Mouse (Mus musculus): ENCODE measurements around the gene Dnpep. TPM values are rescaled to one million over a fixed set of nuclear protein-coding genes. Genes with fewer than 3 reads are reported as not detected.

Dnpep gene
- polyA plus RNA-seq, 1 experiment from 2014 or later: 108 TPM

DNA sequence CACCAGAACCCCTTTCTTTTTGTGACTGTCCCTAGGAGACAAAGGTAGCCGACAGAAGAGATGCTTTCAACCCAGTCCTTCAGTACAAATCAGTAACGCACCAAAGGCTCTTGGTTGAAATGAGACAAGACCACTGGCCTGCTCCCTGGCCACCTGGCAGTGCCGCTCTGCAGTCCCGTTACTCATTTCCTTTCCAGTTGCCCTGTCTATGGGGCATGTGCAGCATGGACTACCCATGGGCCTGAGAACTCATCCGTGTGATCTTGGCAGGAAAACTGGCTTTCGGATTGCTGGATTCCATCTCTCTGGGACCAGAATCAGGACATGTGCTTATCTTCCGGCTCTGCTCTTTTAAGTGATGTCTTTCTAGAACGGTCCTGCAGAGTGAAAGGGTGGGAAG is 26.5 kb downstream of the Dnpep start:
- WGBS: 73% methylated on average over 8 of the region's 8 CpGs
- no peak for ATAC-seq (replicated peaks; ENCODE audit: insufficient number of reproducible peaks, insufficient read depth, low FRiP score, low read depth)
- no peaks in the 10 kb centered on the region for H3K9me3 ChIP-seq (replicated peaks)

DNA sequence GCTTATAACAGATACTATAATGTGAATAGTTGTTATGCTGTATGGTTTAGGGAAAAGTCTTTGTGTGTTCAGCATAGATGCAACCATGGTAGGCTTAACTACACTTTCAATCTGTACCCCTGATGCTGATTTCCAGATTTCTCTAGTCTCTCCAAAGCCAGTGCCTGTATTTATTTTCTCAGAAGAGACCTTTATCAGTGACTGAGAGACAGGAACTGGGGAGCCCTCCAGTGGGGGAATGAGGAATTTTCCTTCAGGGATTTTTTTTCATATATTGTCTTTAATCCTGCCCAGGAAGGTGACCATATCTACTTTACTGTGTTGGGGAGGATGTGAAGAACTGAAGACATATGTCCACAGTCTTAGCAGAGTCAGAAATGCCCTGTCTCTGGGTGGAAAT is 27.2 kb downstream of the Dnpep start:
- Histone ChIP-seq H3K36me3 (no peaks in the 10 kb centered on the region), H3K27me3 (peaks cover 4% of the 10 kb centered on the region; the same call in 1 of the 2 replicates), H3K4me2 (no peak overlapping the region), H3K9ac (no peak overlapping the region), H3K9me3 (replicated peaks) (no peaks in the 10 kb centered on the region), H3K27ac (no peak overlapping the region), H3K4me3 (no peak overlapping the region), H3K4me1 (replicated peaks) (peaks cover 11% of the 10 kb centered on the region)
- ATAC-seq (replicated peaks; ENCODE audit: insufficient number of reproducible peaks, insufficient read depth, low FRiP score, low read depth): no peak

More for the DNA sequence above, 26.5 kb downstream of the Dnpep start:
- no peak overlapping the region for H3K4me2 ChIP-seq
- H3K9ac ChIP-seq: no peak overlapping the region
- H3K36me3 ChIP-seq: no peaks in the 10 kb centered on the region
- H3K4me1 ChIP-seq (replicated peaks): peaks cover 11% of the 10 kb centered on the region
- H3K4me3 ChIP-seq: no peak overlapping the region
- no peak overlapping the region for H3K27ac ChIP-seq
- peaks cover 4% of the 10 kb centered on the region; the same call in 1 of the 2 replicates for H3K27me3 ChIP-seq

DNA sequence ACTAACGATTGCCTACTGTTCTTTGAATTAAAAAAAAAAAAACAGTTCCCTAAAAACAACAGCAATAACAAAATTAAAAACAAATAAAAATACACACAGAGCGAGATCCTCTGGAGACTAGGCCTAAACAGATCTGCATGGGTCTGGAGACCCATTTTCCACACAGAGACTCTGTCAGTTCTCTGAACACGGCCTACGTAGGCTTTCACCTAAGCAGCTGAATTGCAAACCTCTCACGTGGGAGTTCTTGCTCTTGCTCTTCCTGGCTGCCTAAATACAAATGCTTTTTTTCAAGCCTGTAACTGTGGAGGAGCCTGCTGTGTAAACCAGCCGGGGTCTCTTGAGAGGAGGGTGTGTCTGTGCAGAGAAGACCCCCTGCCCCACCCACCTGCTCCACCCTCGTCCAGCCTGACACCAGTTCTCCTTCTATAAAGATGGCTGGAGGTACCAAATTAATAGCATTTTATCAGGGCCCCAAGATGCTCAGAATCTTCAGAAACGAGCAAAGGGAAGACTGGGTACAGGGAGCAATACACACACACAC is 27.8 kb downstream of the Dnpep start:
- H3K4me1 ChIP-seq (replicated peaks): peaks cover 11% of the 10 kb centered on the region
- ATAC-seq (replicated peaks; ENCODE audit: insufficient number of reproducible peaks, insufficient read depth, low FRiP score, low read depth): no peak
- peaks cover 4% of the 10 kb centered on the region; the same call in 1 of the 2 replicates for H3K27me3 ChIP-seq
- H3K4me3 ChIP-seq: no peak overlapping the region
- H3K9ac ChIP-seq: no peak overlapping the region
- H3K9me3 ChIP-seq (replicated peaks): no peaks in the 10 kb centered on the region
- WGBS: 58% methylated on average over 8 of the region's 8 CpGs
- no peak overlapping the region for H3K4me2 ChIP-seq
- H3K27ac ChIP-seq: no peak overlapping the region
- H3K36me3 ChIP-seq: no peaks in the 10 kb centered on the region

DNA sequence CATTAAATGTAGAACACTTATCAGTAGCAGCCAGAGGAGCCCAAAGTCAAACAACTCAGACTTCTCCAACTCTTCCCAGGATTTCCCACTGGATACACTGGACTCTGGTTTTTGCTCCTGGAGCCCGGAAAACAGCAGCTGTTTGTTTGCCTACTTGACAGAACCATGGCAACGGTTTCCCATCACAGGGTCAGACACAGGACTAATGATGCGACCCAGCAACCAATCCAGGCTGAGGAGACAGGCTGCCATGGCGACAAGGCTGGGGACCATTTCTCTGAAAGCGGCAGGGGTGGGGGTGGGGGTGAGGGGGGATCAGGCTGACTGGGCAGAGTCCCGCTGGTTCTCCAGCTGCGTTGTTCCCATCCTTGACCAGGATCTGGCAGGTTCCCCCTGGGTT is 28.4 kb downstream of the Dnpep start:
- H3K4me2 ChIP-seq: no peak overlapping the region
- peaks cover 11% of the 10 kb centered on the region for H3K4me1 ChIP-seq (replicated peaks)
- peaks cover 4% of the 10 kb centered on the region; the same call in 1 of the 2 replicates for H3K27me3 ChIP-seq
- H3K9me3 ChIP-seq (replicated peaks): no peaks in the 10 kb centered on the region
- H3K4me3 ChIP-seq: no peak overlapping the region
- H3K27ac ChIP-seq: no peak overlapping the region
- WGBS: 20% methylated on average over 7 of the region's 7 CpGs
- no peak overlapping the region for H3K9ac ChIP-seq
- no peaks in the 10 kb centered on the region for H3K36me3 ChIP-seq
- ATAC-seq (replicated peaks; ENCODE audit: insufficient number of reproducible peaks, insufficient read depth, low FRiP score, low read depth): no peak

DNA sequence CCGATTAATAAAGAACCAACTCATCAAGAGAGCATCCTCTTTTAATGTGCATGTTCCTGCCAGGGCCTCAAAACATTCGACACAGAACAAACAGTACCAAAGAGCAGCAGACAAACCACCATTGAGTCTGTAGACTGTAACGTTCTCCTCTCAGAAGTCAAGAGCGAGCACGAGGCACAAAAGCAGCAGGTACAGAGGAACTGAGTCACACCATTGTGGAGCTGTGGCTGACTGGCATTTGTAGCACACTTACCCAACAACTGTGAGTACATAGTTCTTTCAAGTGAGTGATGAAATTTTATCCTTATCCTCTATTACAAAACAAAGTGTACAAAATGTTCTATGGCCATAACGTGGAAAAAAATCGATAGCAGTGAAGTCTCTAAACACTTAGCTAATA is 32.9 kb downstream of the Dnpep start:
- H3K4me2 ChIP-seq: no peak overlapping the region
- H3K9ac ChIP-seq: no peak overlapping the region
- no peak for ATAC-seq (replicated peaks; ENCODE audit: insufficient number of reproducible peaks, insufficient read depth, low FRiP score, low read depth)
- H3K9me3 ChIP-seq (replicated peaks): no peaks in the 10 kb centered on the region
- H3K4me1 ChIP-seq (replicated peaks): no peaks in the 10 kb centered on the region
- WGBS: 78% methylated on average over 7 of the region's 7 CpGs
- no peak overlapping the region for H3K4me3 ChIP-seq
- peaks cover 6% of the 10 kb centered on the region for H3K27me3 ChIP-seq
- H3K36me3 ChIP-seq: no peaks in the 10 kb centered on the region
- H3K27ac ChIP-seq: no peak overlapping the region

DNA sequence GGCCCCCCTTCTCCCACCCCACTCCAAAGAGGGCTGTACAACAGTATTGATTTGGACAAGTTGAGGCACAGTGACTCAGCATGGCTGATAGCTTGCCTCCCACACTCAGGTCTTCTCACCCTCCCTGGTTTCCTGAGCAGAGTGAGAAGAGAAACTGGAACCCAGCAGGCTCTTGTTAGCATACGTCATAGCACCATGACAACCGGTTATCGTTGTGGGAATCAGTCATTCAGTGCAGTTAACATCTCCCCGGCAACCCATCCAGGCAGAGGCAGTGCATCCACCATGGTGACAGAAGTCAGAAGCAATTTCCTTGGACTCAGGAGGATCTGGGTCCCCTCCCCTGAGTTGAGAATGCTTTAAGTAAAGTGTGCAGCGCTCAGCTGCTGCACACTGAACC is 34.8 kb downstream of the Dnpep start:
- WGBS: 76% methylated on average over 5 of the region's 5 CpGs
- H3K9ac ChIP-seq: no peak overlapping the region
- H3K4me2 ChIP-seq: no peak overlapping the region
- no peaks in the 10 kb centered on the region for H3K9me3 ChIP-seq (replicated peaks)
- no peak overlapping the region for H3K4me3 ChIP-seq
- H3K27ac ChIP-seq: no peak overlapping the region
- ATAC-seq (replicated peaks; ENCODE audit: insufficient number of reproducible peaks, insufficient read depth, low FRiP score, low read depth): no peak
- no peaks in the 10 kb centered on the region for H3K36me3 ChIP-seq
- no peaks in the 10 kb centered on the region for H3K4me1 ChIP-seq (replicated peaks)
- peaks cover 16% of the 10 kb centered on the region for H3K27me3 ChIP-seq

DNA sequence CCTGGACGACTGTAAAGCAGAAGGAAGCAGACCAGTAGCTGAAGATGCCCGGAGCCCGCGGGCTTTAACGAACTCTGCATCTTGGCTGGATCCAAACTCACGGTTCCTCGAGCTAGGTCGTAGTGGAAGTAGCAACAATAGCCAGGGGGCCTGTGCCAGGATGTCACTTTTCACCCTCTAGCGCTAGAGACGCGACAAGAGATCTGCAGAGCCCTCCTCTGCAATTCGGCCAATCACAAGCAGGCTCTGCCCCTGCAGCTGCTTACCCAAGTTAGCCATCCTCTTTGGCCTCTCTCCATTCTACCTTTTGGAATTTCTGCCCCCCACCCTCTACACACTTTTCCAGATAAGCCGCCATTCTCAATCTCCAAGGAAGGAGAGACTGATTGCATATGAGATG is 39.6 kb downstream of the Dnpep start, which contains the start of gene Resp18:
TSS of gene Resp18 (minus strand) at position 188 of the 400 bp plus-strand sequence.
- peaks cover 28% of the 10 kb centered on the region for H3K27me3 ChIP-seq
- no peaks in the 10 kb centered on the region for H3K9me3 ChIP-seq (replicated peaks)
- H3K4me2 ChIP-seq: no peak within 1 kb of the TSS
- 8% methylated on average over 13 of the region's 13 CpGs for WGBS
- H3K4me1 ChIP-seq (replicated peaks): no peaks in the 10 kb centered on the region
- H3K27ac ChIP-seq: no peak within 1 kb of the TSS
- H3K9ac ChIP-seq: no peak within 1 kb of the TSS
- ATAC-seq (replicated peaks; ENCODE audit: insufficient number of reproducible peaks, insufficient read depth, low FRiP score, low read depth): no peak
- no peak within 1 kb of the TSS for H3K4me3 ChIP-seq
- H3K36me3 ChIP-seq: no peaks in the 10 kb centered on the region

DNA sequence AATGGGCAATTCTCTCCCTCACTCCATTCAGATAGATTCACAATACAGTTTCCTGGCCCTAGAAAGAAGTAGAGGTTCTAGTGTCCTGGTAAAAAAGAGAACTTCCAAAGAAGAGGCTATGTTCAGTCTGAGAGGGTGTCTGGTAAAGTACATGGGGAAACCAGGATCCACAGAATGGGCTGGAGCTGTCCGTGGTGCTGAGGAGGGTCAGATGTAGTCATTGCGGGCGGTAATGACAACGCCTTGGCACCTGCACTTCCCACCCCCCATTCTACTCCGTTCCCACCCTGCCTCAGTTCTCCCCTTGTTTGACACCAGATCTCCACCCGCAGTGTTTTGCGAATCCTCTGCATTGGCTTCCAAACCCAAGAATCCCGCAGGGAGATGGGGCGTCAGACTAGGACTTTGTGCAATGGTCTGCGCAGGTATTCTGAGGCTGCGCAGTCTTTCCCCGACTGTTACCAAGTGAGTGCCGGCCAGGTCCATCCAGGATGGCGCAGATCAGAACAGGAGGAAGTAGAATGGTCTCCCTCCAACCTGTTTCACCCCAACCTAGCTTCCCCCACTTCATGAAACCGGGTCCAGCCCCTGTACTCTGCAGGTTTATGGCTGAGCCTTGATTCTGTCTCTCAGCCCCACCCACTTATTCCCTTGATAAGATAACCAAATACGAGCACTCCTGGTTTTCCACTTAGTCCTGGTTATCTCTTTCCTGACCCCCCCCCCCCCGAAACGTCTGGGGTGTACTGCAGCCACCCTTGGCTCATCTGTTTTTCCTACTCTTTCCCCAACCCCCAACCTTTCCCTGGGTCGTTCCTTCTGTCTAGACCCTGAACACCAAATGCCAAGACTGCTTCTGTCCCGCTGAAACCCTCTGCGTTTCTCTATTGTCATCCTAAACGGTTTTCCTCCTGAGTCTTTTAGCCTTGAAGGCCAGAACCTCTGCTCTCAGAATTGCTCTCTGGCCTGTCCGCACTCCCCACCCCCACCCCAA is 40.3 kb downstream of the Dnpep start:
- H3K4me1 ChIP-seq (replicated peaks): no peaks in the 10 kb centered on the region
- no peak overlapping the region for H3K27ac ChIP-seq
- no peaks in the 10 kb centered on the region for H3K36me3 ChIP-seq
- no peak overlapping the region for H3K4me3 ChIP-seq
- no peaks in the 10 kb centered on the region for H3K9me3 ChIP-seq (replicated peaks)
- peaks cover 31% of the 10 kb centered on the region for H3K27me3 ChIP-seq
- WGBS: 5% methylated on average over 23 of the region's 23 CpGs
- H3K9ac ChIP-seq: no peak overlapping the region
- H3K4me2 ChIP-seq: no peak overlapping the region
- ATAC-seq (replicated peaks; ENCODE audit: insufficient number of reproducible peaks, insufficient read depth, low FRiP score, low read depth): no peak

DNA sequence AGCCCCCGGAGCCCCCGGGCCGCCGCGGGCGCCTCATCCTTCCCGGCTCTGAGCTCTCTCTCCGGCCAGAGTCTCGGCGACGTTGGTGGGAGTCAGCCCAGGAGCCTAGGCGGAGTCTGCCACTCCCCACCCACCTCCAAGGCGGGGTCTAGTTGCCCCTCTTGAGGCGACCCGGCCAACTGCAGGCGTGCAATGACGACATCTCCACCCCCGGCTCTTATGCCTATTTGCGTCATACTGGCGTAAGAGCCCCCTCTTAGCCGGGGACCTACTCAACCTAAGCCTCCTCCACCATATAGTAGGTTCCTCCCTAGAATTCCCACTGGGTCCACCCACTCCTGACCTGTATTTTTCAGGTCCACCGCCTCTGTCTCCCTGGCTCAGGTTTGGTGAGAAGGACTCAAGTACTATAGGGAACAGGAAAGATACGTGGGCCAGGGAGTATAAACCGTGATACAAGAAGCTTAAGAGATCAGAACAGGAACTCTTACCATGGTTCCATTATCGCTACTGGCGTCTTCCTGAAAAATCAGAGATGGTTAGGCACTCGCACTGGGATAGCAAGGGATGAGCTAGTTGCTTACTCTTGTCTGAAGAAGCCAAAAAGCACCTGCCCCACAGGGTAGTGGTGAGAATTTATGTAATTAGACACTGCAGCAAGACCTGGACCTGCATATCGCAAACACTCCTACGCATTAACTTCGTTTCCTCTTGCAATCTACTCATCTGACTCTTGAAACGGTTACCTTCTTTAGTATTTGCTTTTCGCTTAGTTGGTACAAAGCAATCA is 53.5 kb downstream of the Dnpep start, which contains the start of gene Ptprn:
TSS of gene Ptprn (minus strand) at position 412 of the 790 bp plus-strand sequence.
- H3K27me3 ChIP-seq: peaks cover 51% of the 10 kb centered on the region
- no peak within 1 kb of the TSS for H3K4me2 ChIP-seq

DNA sequence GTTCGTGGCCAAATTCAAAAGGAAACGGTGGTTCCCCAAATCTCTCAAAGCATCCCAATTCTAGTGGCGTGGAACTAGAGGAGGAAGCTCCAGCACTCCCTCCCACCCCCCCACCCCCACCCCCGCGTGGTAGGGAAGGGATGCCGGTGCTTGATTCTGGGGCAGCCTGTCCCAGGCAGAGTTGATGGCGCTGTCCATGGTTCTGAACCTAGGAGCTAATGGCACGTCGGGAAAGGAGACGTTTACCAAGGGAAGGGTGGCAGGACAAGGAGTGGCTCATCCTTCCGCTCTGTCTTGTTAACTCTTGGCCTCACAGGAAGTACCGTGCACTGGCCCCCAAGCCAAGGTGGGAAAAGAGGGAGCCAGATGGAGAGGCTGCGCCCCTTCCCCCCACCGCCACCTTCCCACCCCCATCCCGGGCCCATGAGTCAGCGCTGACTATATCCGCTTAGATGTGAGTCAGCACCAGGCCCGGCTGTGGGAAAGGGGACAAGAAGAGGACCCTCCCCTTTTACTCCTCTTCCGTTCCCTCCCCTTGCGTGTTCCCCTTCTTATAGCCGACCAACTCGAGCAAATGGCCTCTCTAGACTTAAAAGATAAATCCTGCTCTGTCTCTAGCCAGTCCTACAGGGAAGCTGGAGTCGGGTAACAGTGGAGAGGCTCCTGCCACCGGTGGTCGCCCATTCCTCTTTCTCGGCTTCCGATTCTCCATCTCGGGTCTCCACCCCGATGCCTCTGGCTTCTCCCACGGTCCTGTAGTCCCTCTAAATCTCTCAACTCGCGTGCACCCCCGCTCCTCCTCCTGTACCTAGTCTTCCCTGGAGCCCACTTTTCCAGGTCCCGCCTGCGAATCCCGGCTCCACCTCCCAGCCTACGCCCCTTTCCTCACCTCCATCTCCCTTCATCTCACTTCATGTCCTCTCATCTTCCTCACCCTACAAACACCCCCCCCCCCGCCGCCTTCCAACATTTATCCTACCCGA is 54.5 kb downstream of the Dnpep start:
- no peak; the same call in 1 of the 2 replicates for ATAC-seq (replicated peaks; ENCODE audit: insufficient number of reproducible peaks, insufficient read depth, low FRiP score, low read depth)
- no peaks in the 10 kb centered on the region for H3K36me3 ChIP-seq
- no peak overlapping the region for H3K27ac ChIP-seq
- no peaks in the 10 kb centered on the region for H3K9me3 ChIP-seq (replicated peaks)
- 0 out of 2 replicates have a peak overlapping the region, but pooled peaks have one; percentile 26 for H3K4me2 ChIP-seq
- no peak overlapping the region for H3K4me3 ChIP-seq
- peaks cover 43% of the 10 kb centered on the region for H3K27me3 ChIP-seq
- H3K9ac ChIP-seq: no peak overlapping the region
- WGBS: 3% methylated on average over 40 of the region's 40 CpGs
- no peaks in the 10 kb centered on the region for H3K4me1 ChIP-seq (replicated peaks)

More for the DNA sequence above, 53.5 kb downstream of the Dnpep start, which contains the start of gene Ptprn:
- 10% methylated on average over 32 of the region's 32 CpGs for WGBS
- Histone ChIP-seq H3K9ac (no peak within 1 kb of the TSS), H3K4me3 (no peak within 1 kb of the TSS), H3K36me3 (no peaks in the 10 kb centered on the region), H3K4me1 (replicated peaks) (no peaks in the 10 kb centered on the region), H3K9me3 (replicated peaks) (no peaks in the 10 kb centered on the region), H3K27ac (no peak within 1 kb of the TSS)
- no peak for ATAC-seq (replicated peaks; ENCODE audit: insufficient number of reproducible peaks, insufficient read depth, low FRiP score, low read depth)
